ENCODE assay signal across 10 mouse cellular contexts in genomic region chr17:87610583-87610982, GRCm38 (mm10).
"Had no signal": no experiment of that assay in that cellular context is flagged by ENCODE, and none has a peak within 500 bp of the region (broad histone marks: within the 10 kb centered on the region; RNA-seq: fewer than 3 reads in every experiment).

No protein-coding gene starts in this region.

- H3K4me3 ChIP-seq: liver, embryonic 12.5 days had no signal

- DNase-seq: kidney, adult 2 months; kidney, postnatal 25 days; layer of hippocampus, postnatal 36 days; lung, postnatal 14 days; right cerebral cortex, adult 18-20 months; right cerebral cortex, postnatal 25 days; thymus, postnatal 4 days had no signal

- H3K27me3 ChIP-seq: limb, embryonic 15.5 days; lung, embryonic 15.5 days had no signal

- H3K36me3 ChIP-seq: limb, embryonic 15.5 days; liver, embryonic 12.5 days; lung, embryonic 15.5 days had no signal

- H3K27ac ChIP-seq: limb, embryonic 15.5 days; liver, embryonic 12.5 days had no signal

- H3K9me3 ChIP-seq: limb, embryonic 15.5 days; liver, embryonic 12.5 days; lung, embryonic 15.5 days had no signal

- H3K9ac ChIP-seq: limb, embryonic 15.5 days; liver, embryonic 12.5 days had no signal

- ATAC-seq: liver, embryonic 12.5 days had no signal
